Mouse (Mus musculus): ENCODE measurements at regions not wholly inside any gene's neighbourhood (a gene's known extent, or its start where the extent isn't known, plus 50 kb on each side); places are given as distances from the start of the nearest gene placed in this dataset.

- H3K4me3 ChIP-seq (replicated peaks in 1 of 3; ENCODE audit: low read depth in 2 of 3, low read length in 2 of 3, poor library complexity in 1 of 3), result no peak overlapping the region
- no peak overlapping the region for H3K27ac ChIP-seq (ENCODE audit: insufficient read depth, low read depth)
- H3K27me3 ChIP-seq (replicated peaks), result no peaks in the 10 kb centered on the region
Observed at GRCm38 (mm10) chr8:125335171-125335570, 234.4 kb downstream of the Sipa1l2 start.

DNA sequence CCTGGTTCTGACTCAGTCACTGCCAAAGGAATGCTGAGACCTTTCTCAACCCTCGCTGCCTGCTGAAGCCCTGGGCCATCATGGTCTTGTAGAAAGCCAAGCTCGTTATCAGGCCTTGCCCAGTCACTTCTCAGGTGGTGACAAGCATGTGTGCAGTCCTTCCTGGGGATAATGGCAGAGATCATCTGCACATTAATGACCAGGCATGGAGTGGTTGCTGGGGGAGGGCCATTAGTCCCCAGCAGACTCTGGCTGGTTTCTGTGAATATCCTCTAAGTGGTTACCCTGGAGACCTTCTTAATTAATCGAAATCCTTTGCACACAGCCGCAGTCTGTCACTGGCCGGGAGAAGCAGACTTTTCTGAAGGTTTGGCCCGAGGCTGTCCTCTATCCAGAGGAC, 239.0 kb downstream of the Sipa1l2 start:
- H3K79me2 ChIP-seq (replicated peaks; ENCODE audit: control insufficient read depth, extremely low read depth, insufficient read depth, poor library complexity, severe bottlenecking), result no peaks in the 10 kb centered on the region
- no peaks in the 10 kb centered on the region for H3K9me3 ChIP-seq (replicated peaks; ENCODE audit: low read length)
- dilution Hi-C loops (cut with MboI; ENCODE audit: extremely low pct_ligation_motif_present, extremely low pct_unique_long_range_greater_than_20kb, low sequenced_read_pairs) (no loop called here), in situ Hi-C loops (cut with MboI; ENCODE audit: low pct_ligation_motif_present, low pct_unique_long_range_greater_than_20kb, low sequenced_read_pairs) (loop anchor here (25.0 kb wide), 1 partner anchor 232 kb away; the partner anchor contains the start of gene Sipa1l2)
- H3K36me3 ChIP-seq (replicated peaks in 1 of 2; ENCODE audit: control insufficient read depth in 1 of 2, insufficient read depth in 1 of 2, low read length in 1 of 2), result no peaks in the 10 kb centered on the region
- no peak for DNase-seq (ENCODE audit: extremely low read depth)
- no peak overlapping the region for H3K4me3 ChIP-seq (replicated peaks in 1 of 3; ENCODE audit: low read depth in 2 of 3, low read length in 2 of 3, poor library complexity in 1 of 3)
- TF ChIP-seq ZC3H11A (IDR thresholded peaks at IDR 0.05; ENCODE audit: low read depth, low read length), result no peak
- TF ChIP-seq ZMIZ1 (IDR thresholded peaks at IDR 0.05; ENCODE audit: low read depth, low read length), result no peak
- no peak for TF ChIP-seq ZNF384 (IDR thresholded peaks at IDR 0.05; ENCODE audit: low read depth, low read length)
- TF ChIP-seq RCOR1 (conservative IDR thresholded peaks at IDR 0.05; ENCODE audit: low read depth, low read length), result no peak
- no peak for TF ChIP-seq ZKSCAN1 (IDR thresholded peaks at IDR 0.05; ENCODE audit: borderline replicate concordance, low read depth, low read length)
- no peak for TF ChIP-seq GABPA (IDR thresholded peaks at IDR 0.05; ENCODE audit: insufficient replicate concordance, low read depth, low read length)
- no peak for TF ChIP-seq RAD21 (IDR thresholded peaks at IDR 0.05; ENCODE audit: low read depth, low read length)
- no peak for TF ChIP-seq CHD1 (IDR thresholded peaks at IDR 0.05; ENCODE audit: low read depth, low read length)
- no peak for TF ChIP-seq TCF12 (IDR thresholded peaks at IDR 0.05; ENCODE audit: low read depth, low read length)
- no peak for TF ChIP-seq MAX (IDR thresholded peaks at IDR 0.05; ENCODE audit: low read length)
- no peak for TF ChIP-seq NELFE (IDR thresholded peaks at IDR 0.05; ENCODE audit: low read depth, low read length)
- no peak for TF ChIP-seq JUND (conservative IDR thresholded peaks at IDR 0.05; ENCODE audit: low read depth, low read length)
- TF ChIP-seq CHD2 (IDR thresholded peaks at IDR 0.05; ENCODE audit: low read length), result no peak
- TF ChIP-seq SMC3 (IDR thresholded peaks at IDR 0.05; ENCODE audit: low read depth, low read length), result no peak
- no peak for TF ChIP-seq EP300 (IDR thresholded peaks at IDR 0.05; ENCODE audit: low read length)
- TF ChIP-seq KAT2A (IDR thresholded peaks at IDR 0.05; ENCODE audit: insufficient replicate concordance, low read length), result no peak
- no peak for TF ChIP-seq USF2 (conservative IDR thresholded peaks at IDR 0.05; ENCODE audit: low read depth, low read length)
- TF ChIP-seq PAX5 (IDR thresholded peaks at IDR 0.05; ENCODE audit: low read length), result no peak
- H3K4me2 ChIP-seq (ENCODE audit: insufficient read depth, low read depth, poor library complexity, severe bottlenecking), result no peak overlapping the region
- no peaks in the 10 kb centered on the region for H3K27me3 ChIP-seq (replicated peaks)
- H3K27ac ChIP-seq (ENCODE audit: insufficient read depth, low read depth), result no peak overlapping the region
- peaks cover 4 to 26% of the 10 kb centered on the region in 2 experiments for H3K4me1 ChIP-seq (ENCODE audit: control insufficient read depth in 1 of 2, insufficient read depth in 2 of 2)
- no peak overlapping the region for H3K9ac ChIP-seq (ENCODE audit: insufficient read depth, low read depth)

More at GRCm38 (mm10) chr8:125335171-125335570, 234.4 kb downstream of the Sipa1l2 start:
- no peaks in the 10 kb centered on the region for H3K79me2 ChIP-seq (replicated peaks; ENCODE audit: control insufficient read depth, extremely low read depth, insufficient read depth, poor library complexity, severe bottlenecking)
- TF ChIP-seq IRF4 (IDR thresholded peaks at IDR 0.05; ENCODE audit: low read depth, low read length), result no peak
- TF ChIP-seq NELFE (IDR thresholded peaks at IDR 0.05; ENCODE audit: low read depth, low read length), result no peak
- TF ChIP-seq KAT2A (IDR thresholded peaks at IDR 0.05; ENCODE audit: insufficient replicate concordance, low read length), result no peak
- no peak for TF ChIP-seq USF1 (IDR thresholded peaks at IDR 0.05; ENCODE audit: low read depth, low read length)
- H3K36me3 ChIP-seq (replicated peaks in 1 of 2; ENCODE audit: control insufficient read depth in 1 of 2, insufficient read depth in 1 of 2, low read length in 1 of 2), result no peaks in the 10 kb centered on the region
- H3K4me1 ChIP-seq (ENCODE audit: control insufficient read depth in 1 of 2, insufficient read depth in 2 of 2), result peaks cover 5 to 20% of the 10 kb centered on the region in 2 experiments
- no peak overlapping the region for H3K9ac ChIP-seq (ENCODE audit: insufficient read depth, low read depth)
- H3K4me2 ChIP-seq (ENCODE audit: insufficient read depth, low read depth, poor library complexity, severe bottlenecking), result no peak overlapping the region
- dilution Hi-C loops (cut with MboI; ENCODE audit: extremely low pct_ligation_motif_present, extremely low pct_unique_long_range_greater_than_20kb, low sequenced_read_pairs) (no loop called here), in situ Hi-C loops (cut with MboI; ENCODE audit: low pct_ligation_motif_present, low pct_unique_long_range_greater_than_20kb, low sequenced_read_pairs) (loop anchor here (25.0 kb wide), 1 partner anchor 227 kb away; the partner anchor contains the start of gene Sipa1l2)
- no peak for DNase-seq (ENCODE audit: extremely low read depth)
- no peaks in the 10 kb centered on the region for H3K9me3 ChIP-seq (replicated peaks; ENCODE audit: low read length)

Data from CH12.LX (cell line).